Mouse (Mus musculus) cerebellum, postnatal 25 days (tissue): ENCODE data around the gene Nadk2.

Experiments used
- DNase-seq, 2 experiments: peaks; one replicate each; pipeline ENCODE4 v3.0.0; 2021; ENCODE audit warnings: mixed read lengths in 2 of 2

The Nadk2 gene

DNA sequence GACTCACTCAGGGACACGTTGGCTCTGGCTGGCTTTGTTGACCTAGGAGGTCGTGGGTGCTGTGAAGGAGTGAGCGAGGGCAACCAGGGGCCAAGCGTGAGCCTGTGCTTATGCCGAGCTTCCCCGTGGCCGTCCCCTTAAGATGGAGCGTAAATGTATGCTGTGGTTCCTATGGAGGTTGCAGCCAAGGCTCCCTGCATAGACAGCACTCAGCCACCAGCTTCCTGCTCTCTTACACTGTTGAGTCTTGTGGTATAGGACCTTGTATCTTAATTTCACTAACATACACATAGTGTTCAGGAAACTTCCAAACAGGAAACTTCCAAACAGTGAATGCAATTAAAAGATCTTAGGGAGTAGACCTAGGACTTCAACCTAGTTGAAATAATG, 17.6 kb downstream of the Nadk2 start:
- no peak for DNase-seq

DNA sequence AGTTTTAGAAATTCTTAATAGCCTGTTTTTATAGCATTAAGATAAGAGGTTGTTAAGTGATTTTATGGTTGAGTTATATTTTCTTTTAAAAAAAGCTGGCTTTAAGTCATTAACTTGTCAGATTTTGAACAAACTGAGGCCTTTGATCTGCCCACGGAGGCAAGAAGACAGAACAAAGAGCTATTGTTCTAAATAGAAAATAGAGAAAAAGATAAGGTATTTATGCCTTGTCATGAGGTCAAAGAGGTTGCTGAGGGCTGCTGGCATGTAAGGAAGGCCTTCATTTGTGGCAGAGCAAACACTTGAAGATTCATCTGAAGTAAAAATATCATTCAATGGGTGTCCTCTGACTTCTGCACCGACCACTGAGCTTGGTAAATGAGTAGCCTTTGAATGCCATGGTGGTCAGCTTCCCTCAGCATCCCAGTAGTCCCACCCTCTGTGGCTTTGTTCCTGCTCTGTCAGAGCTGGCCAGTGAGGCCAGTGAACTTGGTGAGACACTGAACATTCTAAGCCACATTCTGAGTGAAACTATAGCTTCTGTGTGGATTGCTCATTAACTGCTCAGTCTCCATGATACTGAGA, 18.2 kb downstream of the Nadk2 start:
- DNase-seq: no peak

DNA sequence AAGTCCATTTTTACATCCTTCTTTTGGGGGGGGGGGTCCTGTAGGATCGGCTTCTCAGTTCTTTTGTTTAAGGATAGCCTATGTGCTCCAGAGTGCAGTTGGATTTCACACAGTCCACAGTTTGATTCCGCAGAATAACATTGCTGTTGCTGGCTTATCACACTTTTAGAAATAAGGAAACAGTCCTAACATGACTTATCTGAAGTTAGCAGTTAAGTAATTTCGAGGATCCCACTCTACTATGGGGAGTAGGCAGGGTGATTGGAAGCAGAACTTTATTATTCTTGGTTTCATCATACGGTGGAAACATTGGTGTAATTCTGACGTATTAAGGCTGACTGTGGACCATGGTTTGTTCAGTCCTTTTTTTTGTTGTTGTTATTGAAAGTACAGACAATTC, 19.6 kb downstream of the Nadk2 start:
- DNase-seq: no peak

DNA sequence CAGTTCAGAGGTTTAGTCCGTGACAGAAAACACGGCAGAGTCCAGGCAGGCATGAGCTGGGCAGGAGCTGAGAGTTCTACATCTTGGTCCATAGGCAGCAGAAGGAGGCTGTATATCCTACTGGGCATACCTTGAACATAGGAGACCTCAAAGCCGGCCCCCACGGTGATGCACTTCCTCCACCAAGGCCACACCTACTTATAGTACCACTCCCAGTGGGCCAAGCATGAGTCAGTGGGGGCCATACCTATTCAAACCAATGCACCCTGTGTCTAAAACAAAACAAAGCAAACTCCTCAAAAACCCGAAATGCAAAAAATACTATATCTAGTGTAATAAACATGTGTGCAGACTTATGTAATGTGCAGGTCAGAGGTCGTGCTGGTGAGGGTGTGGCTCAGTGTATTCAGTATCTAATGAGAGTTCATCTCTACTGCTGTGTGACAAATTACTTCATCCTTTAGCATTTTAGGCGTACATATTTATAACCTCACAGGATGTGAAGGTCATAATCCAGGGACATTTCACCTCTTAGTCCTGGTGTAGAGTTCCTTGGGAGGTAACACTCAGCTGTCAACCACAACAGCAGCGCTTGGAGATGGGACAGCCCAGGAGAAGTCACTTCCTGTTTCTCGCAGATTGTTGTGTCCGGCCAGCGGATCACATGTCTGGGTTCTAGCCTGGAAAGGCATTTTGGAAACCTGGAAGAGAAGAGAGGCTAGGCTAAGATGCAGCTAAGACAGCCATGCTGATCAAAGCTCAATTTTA, 22.7 kb downstream of the Nadk2 start:
- no peak for DNase-seq

DNA sequence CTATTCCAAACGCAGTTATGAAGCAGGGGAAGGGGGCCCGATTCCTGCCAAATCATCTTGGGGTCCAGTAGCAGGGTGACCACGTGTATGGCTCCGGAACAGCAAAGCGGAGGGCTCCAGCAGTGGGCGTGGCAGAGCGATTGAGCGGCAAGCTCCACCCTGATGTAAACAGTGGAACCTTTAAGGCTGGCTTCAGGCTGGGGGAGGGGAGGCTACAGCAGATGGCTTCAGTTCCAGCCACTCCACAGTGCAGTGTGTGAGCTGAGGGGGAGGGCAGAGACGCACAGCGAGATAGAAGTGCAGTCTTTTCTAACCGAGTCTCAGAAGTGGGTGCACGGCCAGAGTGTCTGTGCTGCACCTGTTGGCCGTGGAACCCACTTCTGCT, 23.3 kb downstream of the Nadk2 start:
- peak; percentile 51 to 69 for DNase-seq

DNA sequence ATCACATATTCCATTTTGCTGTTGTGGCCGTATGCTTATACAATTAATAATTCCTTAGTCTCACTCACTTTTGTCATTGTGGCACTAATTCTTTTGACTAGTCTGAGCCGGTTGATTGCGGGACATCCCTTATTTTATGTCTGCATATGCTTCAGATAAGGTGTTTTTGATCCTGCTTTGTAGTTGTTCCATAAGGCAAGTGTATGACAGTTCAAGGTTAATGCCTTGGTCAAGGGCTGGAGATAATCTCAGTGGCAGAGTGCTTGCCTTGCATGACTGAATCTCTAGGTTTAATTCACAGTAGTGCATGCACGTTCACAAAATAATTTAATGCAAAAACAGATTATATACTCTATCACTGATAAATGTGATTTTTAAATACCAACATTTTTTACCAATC, 25.8 kb downstream of the Nadk2 start:
- no peak for DNase-seq

DNA sequence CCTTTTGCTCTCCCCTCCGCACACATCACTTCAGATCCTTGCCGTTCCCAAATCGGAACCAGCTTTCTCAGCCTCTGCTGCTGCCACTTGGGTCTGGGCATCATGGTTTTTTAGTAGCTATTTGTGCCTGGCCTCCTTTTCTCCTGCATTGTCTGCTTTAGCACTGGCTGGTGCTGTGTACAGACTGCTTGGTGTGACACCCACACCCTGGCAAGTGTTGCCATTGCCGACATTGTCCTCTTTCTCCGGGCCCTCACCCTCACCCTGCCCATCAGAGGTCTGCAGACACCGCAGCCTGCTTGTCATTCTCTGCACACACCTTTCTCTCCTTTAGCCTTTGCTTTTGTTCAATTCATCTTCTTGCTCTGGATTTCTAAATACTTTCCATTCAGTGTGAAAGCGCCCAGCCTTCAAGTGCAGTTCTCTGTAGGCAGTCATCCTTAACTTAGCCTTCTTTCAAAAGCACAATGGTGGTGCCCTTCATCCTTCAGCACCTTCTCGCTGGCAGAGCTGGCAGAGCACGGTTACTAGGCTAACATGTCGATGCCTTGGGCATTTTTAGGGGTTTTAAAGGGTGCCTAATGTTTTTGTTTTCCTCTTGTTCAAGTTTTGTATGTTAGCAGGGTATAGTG, 29.5 kb downstream of the Nadk2 start:
- DNase-seq: no peak

DNA sequence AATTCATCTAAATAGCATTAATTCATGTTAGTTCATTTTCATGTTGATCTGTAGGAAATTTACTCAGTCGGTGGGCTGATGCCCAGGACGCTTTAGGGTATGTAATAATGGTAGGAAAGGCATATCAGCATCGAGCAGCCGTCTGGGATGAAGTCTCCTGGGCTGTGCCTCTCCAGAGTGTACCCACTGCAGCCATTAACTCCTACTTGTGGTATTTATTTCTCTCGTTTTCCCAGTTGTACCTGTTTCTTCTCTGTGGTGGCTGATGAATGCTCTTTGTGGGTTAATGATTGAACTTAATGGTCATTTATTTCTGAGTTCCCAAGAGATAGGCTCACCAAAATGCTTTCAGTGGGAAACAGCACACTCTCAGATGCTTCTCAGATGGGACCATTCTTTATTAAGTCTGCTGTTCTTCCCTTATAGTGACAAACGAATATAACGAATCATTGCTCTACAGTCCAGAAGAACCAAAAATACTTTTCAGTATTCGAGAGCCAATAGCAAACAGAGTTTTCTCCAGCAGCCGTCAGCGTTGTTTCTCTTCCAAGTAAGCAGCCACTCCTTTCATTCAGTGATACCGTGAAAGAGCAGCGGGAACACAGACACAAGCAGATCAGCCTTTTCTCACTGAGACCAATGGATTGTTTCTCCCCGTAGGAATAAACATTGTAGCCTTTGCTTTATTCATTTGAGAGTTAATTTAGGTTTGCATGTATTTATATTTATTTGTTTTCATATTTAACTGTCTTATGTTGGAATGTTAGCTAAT, 35.4 kb downstream of the Nadk2 start:
- no peak for DNase-seq

DNA sequence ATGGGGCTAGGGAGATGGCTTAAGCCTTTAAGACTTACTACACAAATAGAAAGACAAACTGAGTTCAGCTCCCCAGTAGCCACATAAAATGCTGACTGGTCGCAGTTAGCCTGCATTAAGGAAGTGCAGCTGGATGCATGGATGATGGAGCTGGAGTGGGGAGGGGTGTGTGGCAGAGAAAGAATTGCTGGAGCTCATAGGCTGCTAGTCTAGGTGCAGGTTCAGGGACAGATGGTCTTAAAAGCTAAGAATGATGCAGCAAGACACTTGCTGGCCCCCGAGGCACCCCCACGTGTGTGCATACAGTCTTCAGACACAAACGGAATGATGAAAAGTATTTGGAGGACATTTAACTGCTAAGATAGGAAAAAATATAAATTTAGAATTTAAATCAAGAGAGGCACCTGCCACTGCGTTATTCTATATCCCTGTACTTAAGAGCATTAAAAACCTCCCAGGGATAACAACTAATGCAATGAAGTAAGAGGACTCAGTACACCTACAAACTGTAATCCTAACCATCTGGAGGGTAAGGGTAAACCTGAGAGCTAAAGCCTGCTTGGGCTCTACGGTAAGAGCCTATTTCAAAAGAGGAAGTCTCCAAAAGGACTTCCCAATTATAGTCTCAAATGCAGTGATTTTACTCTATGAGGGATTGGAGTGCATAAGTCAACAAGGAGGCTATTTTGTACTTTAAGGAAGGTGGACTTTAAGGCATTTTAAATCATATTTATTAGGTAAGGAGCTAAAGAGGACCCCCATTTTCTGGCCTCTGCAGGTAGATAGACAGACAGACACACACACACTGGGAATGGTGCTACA, 39.7 kb downstream of the Nadk2 start:
- DNase-seq: no peak

DNA sequence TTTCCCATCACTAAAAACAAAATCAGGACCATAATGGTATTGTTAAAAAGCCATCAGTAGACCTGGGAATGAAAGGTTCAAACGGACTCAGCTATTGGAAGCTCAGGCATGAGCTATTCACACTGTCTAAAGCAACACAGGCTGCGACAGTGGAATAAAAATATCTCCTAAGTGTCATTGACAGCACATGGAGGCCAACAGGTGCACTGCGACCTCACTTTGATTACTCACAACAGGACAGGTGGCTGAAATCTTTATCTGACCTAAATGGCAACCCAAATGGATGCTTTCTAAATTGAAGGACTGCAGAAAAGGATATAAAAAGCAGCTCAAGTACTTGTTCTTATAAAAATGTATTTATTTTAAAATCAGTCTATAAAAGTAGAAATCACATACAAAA, 40.6 kb downstream of the Nadk2 start:
- DNase-seq: no peak

DNA sequence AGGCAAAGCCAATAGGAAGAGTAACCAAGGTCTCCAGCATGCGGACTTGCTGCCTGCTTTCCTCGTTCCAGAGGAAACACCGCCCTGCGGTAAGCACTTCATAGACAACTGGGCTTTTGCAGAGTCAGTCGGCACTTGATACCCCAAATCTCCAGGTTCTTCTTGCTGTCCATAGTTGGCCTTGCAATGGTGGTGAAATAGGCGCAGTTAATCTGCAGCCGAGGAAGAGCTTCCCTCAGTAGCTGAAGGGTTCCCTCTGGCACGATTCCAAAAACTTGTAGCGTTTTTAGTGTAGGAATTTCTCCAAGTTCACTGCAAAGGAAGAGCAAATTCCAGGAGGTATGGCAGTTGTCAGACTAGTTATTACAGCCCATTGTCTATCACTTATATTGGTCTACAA, 42.5 kb downstream of the Nadk2 start:
- DNase-seq: no peak

DNA sequence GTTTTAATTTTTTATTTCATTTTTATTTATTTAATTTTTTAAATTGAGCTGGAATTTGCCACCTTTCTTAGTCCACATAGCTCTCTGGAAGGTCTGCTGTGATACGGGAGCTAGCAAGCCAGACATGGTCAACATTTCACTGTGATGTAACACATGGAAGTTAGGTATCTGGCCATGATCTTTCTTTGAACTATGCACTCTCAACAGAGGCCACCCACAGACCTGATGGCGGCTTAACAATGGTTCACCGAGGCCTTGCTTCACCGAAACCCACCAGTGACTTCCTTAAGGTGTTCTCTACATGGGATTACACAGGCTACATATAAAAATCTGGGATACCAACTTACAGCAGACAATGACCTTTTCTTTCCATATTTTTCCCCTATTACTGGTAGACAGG, 43.1 kb downstream of the Nadk2 start:
- no peak for DNase-seq

DNA sequence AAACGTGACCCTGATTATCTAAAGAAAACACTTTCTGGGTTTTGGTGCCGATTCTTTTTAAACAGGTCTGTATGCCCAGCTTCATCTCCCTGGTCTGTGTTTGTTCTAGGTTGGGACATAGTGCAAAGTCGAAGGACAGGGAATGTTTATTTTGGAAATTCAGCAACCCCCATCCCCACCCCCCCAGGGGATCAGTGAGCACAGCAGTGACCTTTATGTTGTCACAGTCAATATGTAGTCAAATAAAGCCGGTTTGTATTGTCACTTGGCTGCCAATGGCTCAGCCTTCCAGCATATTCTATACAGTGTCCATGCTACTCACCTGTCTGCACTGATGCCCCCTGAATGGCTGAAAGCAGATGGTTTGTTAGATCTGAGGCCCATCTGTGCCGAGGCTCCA, 43.5 kb downstream of the Nadk2 start:
- no peak for DNase-seq

DNA sequence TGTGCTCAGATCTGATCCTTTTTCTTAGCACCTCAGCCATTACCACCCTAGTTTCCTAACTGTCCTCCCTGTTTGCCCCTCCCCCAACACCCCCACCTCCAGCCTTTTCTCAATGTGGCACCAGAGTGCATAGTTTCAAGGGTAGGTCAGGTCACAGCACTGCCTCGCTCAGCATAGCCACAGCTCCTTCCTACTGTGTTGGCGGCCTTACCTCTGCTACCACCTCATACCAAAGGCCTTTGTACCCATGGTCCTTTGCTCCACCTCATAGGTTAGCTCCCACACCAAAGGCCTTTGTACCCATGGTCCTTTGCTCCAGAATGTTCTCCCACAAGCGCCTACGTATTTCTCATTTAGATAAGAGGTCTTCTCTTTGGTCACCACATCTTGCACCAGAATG, 47.8 kb downstream of the Nadk2 start:
- DNase-seq: no peak

DNA sequence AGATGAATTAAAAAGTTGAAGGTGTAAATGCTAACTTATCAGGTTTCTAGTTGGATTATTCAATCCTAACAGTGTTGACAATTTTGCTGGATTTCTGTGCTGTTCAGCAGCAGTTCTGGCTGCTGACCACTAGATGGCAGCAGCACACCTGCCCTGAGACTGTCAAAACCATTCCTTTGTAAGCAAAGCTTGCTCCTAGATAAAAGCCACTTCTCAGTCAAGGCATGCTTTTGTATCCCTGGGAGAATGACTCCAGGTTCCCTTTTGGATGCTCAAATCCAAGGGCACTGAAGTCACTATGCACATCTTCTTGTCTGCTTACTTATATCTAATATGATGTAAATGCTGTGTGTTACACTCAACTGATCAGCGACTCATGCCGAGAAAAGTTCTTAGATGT, 49.0 kb downstream of the Nadk2 start:
- peak; percentile 50 to 61 for DNase-seq

DNA sequence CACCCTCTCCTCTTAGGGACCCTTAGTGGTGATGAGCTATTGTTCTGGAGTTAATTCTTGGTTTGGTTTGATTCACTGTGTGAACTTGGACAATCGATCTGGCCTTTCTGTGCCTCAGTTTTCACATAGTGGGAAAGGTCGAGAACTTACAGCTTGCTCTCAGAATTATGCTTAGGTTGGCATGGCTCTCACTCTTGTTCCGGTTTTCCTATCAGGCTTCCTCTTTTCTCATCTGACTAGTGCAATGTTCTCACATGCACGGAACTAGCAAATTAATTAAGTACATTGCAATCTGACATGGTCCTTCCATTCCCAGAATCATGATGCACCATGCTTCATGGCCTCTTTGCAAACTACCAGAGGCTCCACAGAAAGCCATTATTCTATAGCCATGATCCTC, 51.9 kb downstream of the Nadk2 start:
- DNase-seq: no peak

DNA sequence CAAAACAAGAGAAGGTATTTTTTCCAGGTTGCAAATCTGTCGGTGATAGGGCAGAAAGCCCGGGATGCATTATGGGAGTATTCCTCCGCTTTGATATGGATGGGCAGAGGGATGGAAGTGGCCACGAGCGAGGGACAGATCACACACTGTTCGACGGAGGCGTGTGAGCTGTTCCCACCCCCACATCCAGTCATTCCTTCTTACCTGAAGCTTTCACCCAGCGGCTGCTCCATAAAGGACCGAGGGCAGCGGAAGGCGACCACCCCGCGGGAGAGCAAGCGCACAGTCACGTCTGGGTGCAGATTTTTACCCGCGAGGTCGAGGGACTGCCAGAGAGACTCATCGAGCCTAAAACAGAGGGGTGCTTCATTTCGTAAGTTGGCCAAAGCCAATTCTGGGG, 53.8 kb downstream of the Nadk2 start:
- DNase-seq: no peak

DNA sequence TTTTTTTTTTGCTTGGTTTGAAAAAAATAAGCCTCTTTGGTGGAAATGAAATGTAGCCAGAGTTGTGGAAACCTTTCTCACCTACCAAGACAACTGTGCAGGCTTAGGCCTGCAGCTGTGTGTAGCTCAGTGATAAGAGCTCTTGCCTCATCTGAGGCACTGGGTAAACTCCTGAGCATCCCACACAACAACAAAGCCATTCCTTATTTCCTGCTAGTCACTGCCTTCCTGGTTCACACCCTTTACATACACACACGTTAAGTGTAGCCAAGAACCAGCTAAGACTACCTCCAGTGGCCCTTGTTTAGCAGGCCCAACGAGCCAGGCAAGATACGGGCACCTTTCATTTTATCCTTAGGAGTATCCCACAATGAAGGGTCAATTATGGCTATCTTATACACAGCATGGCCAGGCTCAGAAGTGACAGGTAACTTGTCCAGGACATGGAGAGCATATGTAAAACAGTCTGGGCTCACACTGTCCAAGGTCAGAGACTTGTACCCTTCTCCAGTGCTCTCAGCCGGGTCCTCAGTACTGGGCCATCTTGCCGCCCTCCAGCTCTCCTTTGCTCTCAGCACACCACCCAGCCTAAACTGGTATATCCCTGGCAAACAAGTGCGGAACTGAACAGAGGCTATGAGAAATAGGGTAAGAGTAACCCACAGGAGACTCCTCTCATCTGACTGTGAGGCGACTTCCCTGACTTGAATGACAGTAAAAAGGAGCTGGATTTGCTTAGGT, 56.2 kb downstream of the Nadk2 start:
- no peak for DNase-seq

DNA sequence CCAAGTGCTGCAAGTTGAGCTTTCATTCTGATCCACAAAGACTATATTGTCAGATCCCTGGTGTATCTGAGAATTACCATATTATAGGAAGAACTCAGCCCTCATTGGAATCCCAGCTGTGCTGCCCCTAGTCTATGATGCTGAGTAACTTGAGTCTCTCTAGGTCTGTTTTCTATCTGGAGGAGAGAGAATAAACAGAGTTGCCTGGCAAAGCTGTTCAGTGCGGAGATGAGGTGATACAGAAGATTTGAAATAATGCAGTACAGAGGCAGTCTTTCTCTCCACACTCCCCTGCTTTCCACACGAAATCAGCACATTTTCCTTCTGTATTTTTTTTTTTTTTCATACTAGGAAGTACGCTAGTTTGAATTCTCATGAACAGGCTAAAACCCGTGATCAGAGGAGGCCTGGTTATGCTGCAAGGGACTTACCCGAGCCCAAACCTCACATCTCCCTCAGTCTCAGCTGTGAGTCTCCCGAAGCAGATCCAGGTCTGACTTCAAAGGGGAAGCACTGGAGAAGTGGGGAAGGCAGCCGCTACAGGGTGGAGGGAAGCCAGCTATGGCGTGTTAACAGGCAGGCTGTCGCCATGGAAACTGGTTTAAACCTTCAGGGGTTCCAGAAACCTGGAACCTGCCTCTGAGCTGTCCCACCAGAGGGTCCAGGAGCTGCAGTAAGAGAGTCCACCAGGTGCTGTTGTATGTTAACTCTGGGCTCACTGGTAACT, 59.9 kb downstream of the Nadk2 start:
- no peak for DNase-seq

DNA sequence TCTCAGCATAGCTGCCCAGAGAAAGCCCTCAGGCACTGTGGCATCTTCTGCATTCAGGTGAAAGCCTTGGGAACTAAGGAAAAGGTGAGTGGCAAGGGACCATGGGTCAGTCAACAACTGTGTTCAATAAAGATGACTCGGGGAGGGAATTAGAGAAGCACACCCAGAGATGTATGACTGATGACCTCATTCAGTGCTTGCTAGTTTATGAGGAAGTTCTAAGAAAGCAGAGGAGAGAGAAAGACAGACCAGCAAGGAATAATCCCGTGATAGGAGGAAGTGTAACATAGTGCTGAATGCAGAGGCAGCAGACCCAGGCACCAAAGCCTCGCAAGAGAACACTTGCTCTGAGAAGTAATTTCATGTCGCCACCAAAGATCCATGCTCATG, 60.4 kb downstream of the Nadk2 start:
- DNase-seq: no peak

DNA sequence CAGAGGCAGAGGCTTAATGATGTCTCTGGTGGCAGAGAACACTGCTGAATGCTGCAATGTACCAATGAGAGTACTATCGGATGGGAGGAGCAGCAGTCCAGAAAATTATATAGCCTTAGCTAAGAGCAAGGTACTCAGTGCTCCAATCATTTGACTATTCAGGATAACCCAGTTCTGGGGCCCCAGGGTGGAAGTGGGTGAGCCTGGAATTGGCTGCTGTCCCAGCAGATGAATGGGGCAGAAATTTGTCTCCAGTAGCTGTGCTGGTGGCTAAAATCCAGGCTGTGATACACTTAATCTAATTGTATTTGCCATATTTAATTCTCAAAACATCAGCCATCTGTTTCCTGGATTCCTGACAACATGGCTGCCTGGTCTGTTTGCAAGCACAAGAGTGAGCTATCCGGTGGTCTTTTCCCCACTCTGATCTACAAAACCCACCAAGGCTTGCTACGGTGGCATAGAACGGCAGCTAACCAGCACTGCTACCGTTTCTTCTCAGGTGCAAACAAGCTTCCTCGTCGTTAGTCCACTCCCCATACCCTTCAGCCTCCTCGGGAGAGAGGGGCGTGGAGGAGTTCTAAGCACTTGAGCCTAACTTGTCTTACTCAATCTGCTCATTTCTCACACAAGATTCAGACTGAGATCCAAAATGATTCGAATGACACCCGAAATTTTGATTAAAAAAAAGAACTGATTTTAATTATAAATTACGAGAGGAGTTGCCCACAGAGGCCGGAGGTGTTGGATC, 61.8 kb downstream of the Nadk2 start:
- peak; percentile 49 to 65 for DNase-seq
